Comparison of ENCODE assay signal across 16 mouse cellular contexts in the genomic region with DNA sequence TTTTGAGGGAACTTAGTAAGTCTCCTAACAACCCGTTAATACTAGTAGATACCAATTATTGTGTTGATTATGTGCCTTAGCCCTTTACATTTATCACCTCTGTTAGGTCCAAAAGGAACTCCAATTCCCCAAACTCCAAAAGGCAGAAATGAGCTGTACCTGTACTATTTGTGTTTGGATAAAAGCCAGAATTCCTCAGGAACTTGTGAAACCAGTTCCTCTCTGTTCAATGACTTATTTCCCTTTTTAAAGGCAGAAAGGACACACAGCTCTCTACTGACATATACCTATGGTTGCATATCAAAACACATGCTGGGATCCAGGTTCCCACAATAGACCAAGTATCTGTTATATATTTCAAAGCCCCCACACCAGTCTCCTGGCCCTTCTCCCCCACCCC. TPM values are rescaled to one million over a fixed set of nuclear protein-coding genes. Genes with fewer than 3 reads are reported as not detected.
"Had no signal": no experiment of that assay in that cellular context is flagged by ENCODE, and none has a peak within 500 bp of the region (broad histone marks: within the 10 kb centered on the region; RNA-seq: fewer than 3 reads in every experiment).

No protein-coding gene starts in this region.

- H3K36me3 ChIP-seq: limb, embryonic 15.5 days; liver, embryonic 12.5 days; midbrain, embryonic 15.5 days; neural tube, embryonic 13.5 days had no signal

- H3K27me3 ChIP-seq: limb, embryonic 15.5 days; liver, embryonic 12.5 days; midbrain, embryonic 15.5 days; neural tube, embryonic 13.5 days had no signal

- H3K9me3 ChIP-seq: limb, embryonic 15.5 days; liver, embryonic 12.5 days; midbrain, embryonic 15.5 days had no signal

- H3K4me1 ChIP-seq: limb, embryonic 15.5 days; liver, embryonic 12.5 days; midbrain, embryonic 15.5 days; neural tube, embryonic 13.5 days had no signal

- ATAC-seq: hindbrain, postnatal 0 days; liver, embryonic 12.5 days; midbrain, embryonic 15.5 days had no signal

- H3K9ac ChIP-seq: limb, embryonic 15.5 days; liver, embryonic 12.5 days; midbrain, embryonic 15.5 days; neural tube, embryonic 13.5 days had no signal

- H3K27ac ChIP-seq: hindbrain, postnatal 0 days; kidney, postnatal 0 days; limb, embryonic 15.5 days; liver, embryonic 12.5 days; midbrain, embryonic 15.5 days; neural tube, embryonic 13.5 days had no signal

- H3K4me2 ChIP-seq: limb, embryonic 15.5 days; liver, embryonic 12.5 days; midbrain, embryonic 11.5 days; midbrain, embryonic 15.5 days; neural tube, embryonic 13.5 days had no signal

- DNase-seq: layer of hippocampus, adult 9-11 months; layer of hippocampus, postnatal 36 days; retina, postnatal 1 day; right cerebral cortex, postnatal 4 days; spleen, adult 18-20 months; thymus, postnatal 4 days had no signal

- H3K4me3 ChIP-seq: limb, embryonic 15.5 days; liver, embryonic 12.5 days; midbrain, embryonic 15.5 days; neural tube, embryonic 13.5 days had no signal

RNA-seq across cellular contexts. Expression of a gene that starts 57.7 kb away (rescaled TPM):
- total RNA-seq: megakaryocyte, adult 5-6 weeks; monocyte, adult 5-6 weeks had no signal
- polyA plus RNA-seq: kidney, postnatal 0 days; liver, embryonic 12.5 days; liver, embryonic 16.5 days had no signal
